Mouse (Mus musculus) neural tube, embryonic 12.5 days (tissue): ENCODE measurements at regions not wholly inside any gene's neighbourhood (a gene's known extent, or its start where the extent isn't known, plus 50 kb on each side); places are given as distances from the start of the nearest gene placed in this dataset.

Experiments used
- ATAC-seq: fragments of 200-750 bp; cut with Nextera tagmentation; 2 replicates; pipeline ENCODE4 v1.8.0; 2017; ENCODE audit warnings: low read depth, mild to moderate bottlenecking, moderate TSS enrichment, moderate library complexity; ENCODE audit not compliant: low FRiP score
- H3K27ac ChIP-seq: fragments of 300-500 bp; sonication (generic); 2 replicates; pipeline ENCODE4 v1.5.1; 2016
- H3K27me3 ChIP-seq: fragments of 300-500 bp; sonication (generic); replicated peaks from 2 replicates; pipeline ENCODE4 v1.6.1; 2016; ENCODE audit warnings: mild to moderate bottlenecking
- H3K36me3 ChIP-seq: fragments of 300-500 bp; sonication (generic); 2 replicates; pipeline ENCODE4 v1.6.1; 2016; ENCODE audit warnings: mild to moderate bottlenecking
- H3K4me1 ChIP-seq: fragments of 300-500 bp; sonication (generic); 2 replicates; pipeline ENCODE4 v1.6.1; 2016
- H3K4me2 ChIP-seq: fragments of 300-500 bp; sonication (generic); replicated peaks from 2 replicates; pipeline ENCODE4 v1.6.1; 2016; ENCODE audit warnings: mild to moderate bottlenecking
- H3K4me3 ChIP-seq: fragments of 300-500 bp; sonication (generic); 2 replicates; pipeline ENCODE4 v1.5.1; 2016
- H3K9ac ChIP-seq: fragments of 300-500 bp; sonication (generic); 2 replicates; pipeline ENCODE4 v1.6.1; 2016; ENCODE audit warnings: mild to moderate bottlenecking
- H3K9me3 ChIP-seq: fragments of 300-500 bp; sonication (generic); 2 replicates; pipeline ENCODE4 v1.6.1; 2016; ENCODE audit warnings: mild to moderate bottlenecking
- WGBS: fragments of 180-500 bp; shearing (Covaris S2); methylation state at CpG from one replicate; pipeline ENCODE4 v1.1.7; 2016; 5-methylcytosine and 5-hydroxymethylcytosine counted together

DNA sequence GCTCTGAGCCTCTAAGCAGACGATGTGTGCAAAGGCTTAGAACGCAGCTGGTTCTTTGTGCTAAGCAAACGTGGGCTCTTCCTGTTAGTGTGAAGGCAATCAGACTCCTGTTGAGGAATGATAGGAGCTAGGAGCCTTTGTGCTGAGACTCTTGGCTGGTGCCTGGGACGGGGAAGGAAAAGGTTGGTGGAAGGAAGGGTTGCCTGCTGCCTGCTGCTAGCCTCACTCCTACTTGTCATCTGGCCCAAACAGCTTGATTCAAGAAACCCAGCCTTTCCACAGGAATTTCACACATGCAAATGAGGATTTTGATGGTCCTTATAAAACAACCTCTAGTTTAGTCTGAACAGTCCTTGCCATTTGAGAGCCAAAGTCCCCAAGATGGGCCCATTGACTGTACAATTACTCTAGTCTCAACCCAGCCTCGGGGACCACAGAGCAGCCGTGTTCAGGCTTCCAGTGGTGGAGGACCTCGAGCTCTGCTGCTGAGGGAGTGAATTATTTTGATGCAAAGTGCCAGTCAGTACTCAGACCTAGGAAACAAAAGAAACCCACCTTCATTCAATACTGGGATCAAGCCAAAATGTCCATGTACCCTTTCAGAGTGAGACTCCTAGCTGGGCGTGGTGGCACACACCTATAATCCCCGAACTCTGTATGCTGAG lies 211.5 kb upstream of the Srek1ip1 start:
- Histone ChIP-seq H3K27ac (no peak overlapping the region), H3K36me3 (no peaks in the 10 kb centered on the region), H3K4me2 (no peak overlapping the region), H3K27me3 (no peaks in the 10 kb centered on the region), H3K4me1 (no peaks in the 10 kb centered on the region), H3K9me3 (no peaks in the 10 kb centered on the region), H3K9ac (no peak overlapping the region), H3K4me3 (no peak overlapping the region)
- no peak for ATAC-seq
- 58% methylated on average over 9 of the region's 9 CpGs for WGBS
